Mouse (Mus musculus): ENCODE measurements around the gene Myo18b. TPM values are rescaled to one million over a fixed set of nuclear protein-coding genes. Genes with fewer than 3 reads are reported as not detected.

Myo18b gene
- polyA plus RNA-seq, 1 experiment from 2014 or later: 0.87 TPM

DNA sequence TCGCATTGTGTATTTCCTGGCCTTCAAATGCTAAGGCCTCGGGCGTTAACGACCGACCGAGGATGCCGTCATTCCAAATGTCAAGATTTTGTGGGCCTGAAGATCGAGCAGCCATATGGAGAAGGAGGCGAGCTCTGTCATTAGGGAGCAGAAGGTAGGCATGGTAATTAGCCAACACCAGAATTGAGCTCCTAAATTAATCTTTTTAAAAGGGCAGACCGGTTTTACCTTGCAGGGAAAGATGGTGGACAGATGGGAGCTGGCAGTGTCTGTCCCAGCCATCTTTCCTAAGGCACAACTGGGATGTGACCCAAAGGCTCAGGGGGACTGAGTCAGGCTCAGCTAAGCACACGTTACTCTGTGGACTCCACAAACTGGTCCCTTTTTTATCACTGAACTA is 151.6 kb downstream of the Myo18b start:
- no peaks in the 10 kb centered on the region for H3K36me3 ChIP-seq (ENCODE audit: control insufficient read depth, insufficient read depth, low read length)
- H3K9ac ChIP-seq (replicated peaks; ENCODE audit: low read length): no peak overlapping the region
- no peak overlapping the region for H3K4me2 ChIP-seq (ENCODE audit: low read length)
- no peaks in the 10 kb centered on the region for H3K27me3 ChIP-seq (ENCODE audit: control insufficient read depth, insufficient read depth, low read length)
- H3K9me3 ChIP-seq (ENCODE audit: control insufficient read depth, low read length): no peaks in the 10 kb centered on the region
- ATAC-seq (ENCODE audit: low FRiP score, low TSS enrichment): no peak
- no peak for DNase-seq
- peaks cover 32% of the 10 kb centered on the region for H3K4me1 ChIP-seq (ENCODE audit: control insufficient read depth, insufficient read depth, low read length)
- WGBS: 72% methylated on average over 11 of the region's 11 CpGs
- no peak overlapping the region for H3K27ac ChIP-seq (replicated peaks; ENCODE audit: low read depth, low read length)
- H3K4me3 ChIP-seq (replicated peaks; ENCODE audit: low read depth, low read length): no peak overlapping the region

DNA sequence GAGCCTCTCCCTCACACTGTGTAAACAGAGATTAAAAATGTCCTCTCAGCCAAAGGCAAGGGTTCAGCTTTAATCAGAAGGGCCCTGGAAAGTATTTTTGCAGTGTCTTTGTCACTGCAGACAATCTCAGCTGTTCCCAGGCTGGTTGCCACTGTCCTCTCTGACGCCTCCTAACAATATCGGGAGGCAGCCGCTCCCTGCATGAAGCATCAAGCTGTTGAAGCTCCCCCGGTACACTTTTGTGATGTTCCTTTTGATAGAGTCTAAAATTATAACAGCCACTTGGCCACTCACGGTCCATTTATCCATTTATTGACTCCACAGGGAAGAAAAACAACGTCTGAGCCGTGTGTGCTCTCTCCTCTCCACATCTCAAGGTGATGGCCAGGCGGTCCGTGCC is 153.0 kb downstream of the Myo18b start:
- Histone ChIP-seq H3K27me3 (ENCODE audit: control insufficient read depth, insufficient read depth, low read length) (no peaks in the 10 kb centered on the region), H3K4me2 (ENCODE audit: low read length) (no peak overlapping the region), H3K27ac (replicated peaks; ENCODE audit: low read depth, low read length) (peak overlapping the region; percentile 45), H3K9ac (replicated peaks; ENCODE audit: low read length) (no peak overlapping the region), H3K4me1 (ENCODE audit: control insufficient read depth, insufficient read depth, low read length) (peaks cover 23% of the 10 kb centered on the region), H3K4me3 (replicated peaks; ENCODE audit: low read depth, low read length) (no peak overlapping the region), H3K9me3 (ENCODE audit: control insufficient read depth, low read length) (no peaks in the 10 kb centered on the region), H3K36me3 (ENCODE audit: control insufficient read depth, insufficient read depth, low read length) (no peaks in the 10 kb centered on the region)
- WGBS: 64% methylated on average over 9 of the region's 9 CpGs
- no peak for ATAC-seq (ENCODE audit: low FRiP score, low TSS enrichment)
- no peak for DNase-seq

DNA sequence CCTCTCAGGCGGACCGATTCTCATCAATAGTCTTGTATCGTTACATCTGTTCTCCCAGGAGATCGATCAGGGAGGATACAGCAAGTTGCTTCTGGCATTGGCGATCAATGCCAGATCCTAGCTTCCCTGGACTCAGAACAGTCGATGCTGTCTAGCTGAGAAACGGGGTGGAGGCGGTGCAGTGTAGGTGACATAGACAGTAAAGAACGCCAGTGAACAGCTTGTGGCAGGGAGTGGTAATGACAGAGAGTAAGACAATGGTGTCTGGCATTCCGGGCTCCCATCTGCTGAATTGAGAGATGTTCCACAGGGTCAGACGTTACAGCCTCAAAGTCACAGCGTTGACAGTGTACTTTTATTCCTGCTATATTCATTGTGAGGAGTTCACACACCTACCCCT is 155.5 kb downstream of the Myo18b start:
- H3K4me1 ChIP-seq (ENCODE audit: control insufficient read depth, insufficient read depth, low read length): peaks cover 7% of the 10 kb centered on the region; the same call in 1 of the 2 replicates
- 74% methylated on average over 12 of the region's 12 CpGs for WGBS
- no peaks in the 10 kb centered on the region for H3K36me3 ChIP-seq (ENCODE audit: control insufficient read depth, insufficient read depth, low read length)
- no peak overlapping the region for H3K4me2 ChIP-seq (ENCODE audit: low read length)
- peak; percentile 70 for DNase-seq
- H3K27me3 ChIP-seq (ENCODE audit: control insufficient read depth, insufficient read depth, low read length): no peaks in the 10 kb centered on the region
- H3K9me3 ChIP-seq (ENCODE audit: control insufficient read depth, low read length): no peaks in the 10 kb centered on the region
- H3K4me3 ChIP-seq (replicated peaks; ENCODE audit: low read depth, low read length): no peak overlapping the region
- no peak overlapping the region for H3K27ac ChIP-seq (replicated peaks; ENCODE audit: low read depth, low read length)
- no peak for ATAC-seq (ENCODE audit: low FRiP score, low TSS enrichment)
- H3K9ac ChIP-seq (replicated peaks; ENCODE audit: low read length): no peak overlapping the region

GRCm38 (mm10) chr5:112735040-112735439 is 161.1 kb downstream of the Myo18b start:
- no peak overlapping the region for H3K9ac ChIP-seq (replicated peaks; ENCODE audit: low read length)
- no peak overlapping the region for H3K4me2 ChIP-seq (ENCODE audit: low read length)
- ATAC-seq (ENCODE audit: low FRiP score, low TSS enrichment) (no peak), DNase-seq (no peak)
- H3K36me3 ChIP-seq (ENCODE audit: control insufficient read depth, insufficient read depth, low read length): no peaks in the 10 kb centered on the region
- no peak overlapping the region for H3K4me3 ChIP-seq (replicated peaks; ENCODE audit: low read depth, low read length)
- 72% methylated on average over 5 of the region's 5 CpGs for WGBS
- H3K27me3 ChIP-seq (ENCODE audit: control insufficient read depth, insufficient read depth, low read length): no peaks in the 10 kb centered on the region
- H3K4me1 ChIP-seq (ENCODE audit: control insufficient read depth, insufficient read depth, low read length): no peaks in the 10 kb centered on the region
- no peaks in the 10 kb centered on the region for H3K9me3 ChIP-seq (ENCODE audit: control insufficient read depth, low read length)
- H3K27ac ChIP-seq (replicated peaks; ENCODE audit: low read depth, low read length): no peak overlapping the region

DNA sequence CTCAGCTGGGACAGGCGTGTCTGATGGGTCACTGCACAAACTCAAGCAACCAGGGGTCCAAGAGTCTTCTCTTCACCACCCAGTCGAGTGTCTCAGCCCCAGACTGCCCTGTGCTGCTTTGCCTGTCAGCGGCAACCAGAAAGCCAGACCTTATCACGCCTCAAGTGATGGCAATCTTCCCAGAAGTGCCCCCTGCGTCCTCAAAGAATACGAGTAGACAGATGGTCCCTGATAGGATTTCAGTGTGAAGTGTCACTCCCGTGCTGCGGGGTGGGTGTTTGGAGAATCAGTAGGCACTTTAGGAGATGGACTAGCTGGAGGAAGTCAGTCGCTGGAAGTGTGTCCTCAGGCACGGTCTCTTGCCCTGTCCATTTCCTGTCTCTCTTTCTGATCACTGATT is 165.6 kb downstream of the Myo18b start:
- no peaks in the 10 kb centered on the region for H3K27me3 ChIP-seq (ENCODE audit: control insufficient read depth, insufficient read depth, low read length)
- no peaks in the 10 kb centered on the region for H3K9me3 ChIP-seq (ENCODE audit: control insufficient read depth, low read length)
- H3K9ac ChIP-seq (replicated peaks; ENCODE audit: low read length): no peak overlapping the region
- DNase-seq: peak; percentile 54
- WGBS: 66% methylated on average over 10 of the region's 10 CpGs
- no peak overlapping the region for H3K4me2 ChIP-seq (ENCODE audit: low read length)
- H3K36me3 ChIP-seq (ENCODE audit: control insufficient read depth, insufficient read depth, low read length): no peaks in the 10 kb centered on the region
- ATAC-seq (ENCODE audit: low FRiP score, low TSS enrichment): no peak
- peaks cover 5% of the 10 kb centered on the region for H3K4me1 ChIP-seq (ENCODE audit: control insufficient read depth, insufficient read depth, low read length)
- H3K27ac ChIP-seq (replicated peaks; ENCODE audit: low read depth, low read length): no peak overlapping the region
- H3K4me3 ChIP-seq (replicated peaks; ENCODE audit: low read depth, low read length): no peak overlapping the region

GRCm38 (mm10) chr5:112728432-112728831 is 167.7 kb downstream of the Myo18b start:
- Histone ChIP-seq H3K27me3 (ENCODE audit: control insufficient read depth, insufficient read depth, low read length) (no peaks in the 10 kb centered on the region), H3K4me2 (ENCODE audit: low read length) (no peak overlapping the region), H3K36me3 (ENCODE audit: control insufficient read depth, insufficient read depth, low read length) (no peaks in the 10 kb centered on the region), H3K9me3 (ENCODE audit: control insufficient read depth, low read length) (no peaks in the 10 kb centered on the region), H3K4me3 (replicated peaks; ENCODE audit: low read depth, low read length) (no peak overlapping the region), H3K27ac (replicated peaks; ENCODE audit: low read depth, low read length) (peak overlapping the region; percentile 37; the same call in 1 of the 2 replicates), H3K4me1 (ENCODE audit: control insufficient read depth, insufficient read depth, low read length) (peaks cover 5% of the 10 kb centered on the region), H3K9ac (replicated peaks; ENCODE audit: low read length) (no peak overlapping the region)
- ATAC-seq (ENCODE audit: low FRiP score, low TSS enrichment) (no peak), DNase-seq (peak; percentile 57)
- 56% methylated on average over 6 of the region's 6 CpGs for WGBS

GRCm38 (mm10) chr5:112718655-112719306 is 177.4 kb downstream of the Myo18b start:
- Histone ChIP-seq H3K4me1 (ENCODE audit: control insufficient read depth, insufficient read depth, low read length) (0 out of 2 replicates have a peak, but pooled peaks cover 13% of the 10 kb centered on the region), H3K9ac (replicated peaks; ENCODE audit: low read length) (no peak overlapping the region), H3K4me3 (replicated peaks; ENCODE audit: low read depth, low read length) (no peak overlapping the region), H3K36me3 (ENCODE audit: control insufficient read depth, insufficient read depth, low read length) (no peaks in the 10 kb centered on the region), H3K4me2 (ENCODE audit: low read length) (no peak overlapping the region), H3K27ac (replicated peaks; ENCODE audit: low read depth, low read length) (peak overlapping the region; percentile 33), H3K9me3 (ENCODE audit: control insufficient read depth, low read length) (no peaks in the 10 kb centered on the region), H3K27me3 (ENCODE audit: control insufficient read depth, insufficient read depth, low read length) (no peaks in the 10 kb centered on the region)
- WGBS: 22% methylated on average over 12 of the region's 12 CpGs
- ATAC-seq (ENCODE audit: low FRiP score, low TSS enrichment): no peak
- DNase-seq: peak; percentile 80

- H3K4me2 ChIP-seq (ENCODE audit: low read length): no peak overlapping the region
- no peaks in the 10 kb centered on the region for H3K9me3 ChIP-seq (ENCODE audit: control insufficient read depth, low read length)
- H3K9ac ChIP-seq (replicated peaks; ENCODE audit: low read length): no peak overlapping the region
- no peaks in the 10 kb centered on the region for H3K36me3 ChIP-seq (ENCODE audit: control insufficient read depth, insufficient read depth, low read length)
- no peak for DNase-seq
- H3K27me3 ChIP-seq (ENCODE audit: control insufficient read depth, insufficient read depth, low read length): no peaks in the 10 kb centered on the region; the same call in 1 of the 2 replicates
- WGBS: 78% methylated on average over 8 of the region's 8 CpGs
- no peak for ATAC-seq (ENCODE audit: low FRiP score, low TSS enrichment)
- no peak overlapping the region for H3K27ac ChIP-seq (replicated peaks; ENCODE audit: low read depth, low read length)
- H3K4me1 ChIP-seq (ENCODE audit: control insufficient read depth, insufficient read depth, low read length): 0 out of 2 replicates have a peak, but pooled peaks cover 13% of the 10 kb centered on the region
- H3K4me3 ChIP-seq (replicated peaks; ENCODE audit: low read depth, low read length): no peak overlapping the region
Measured at GRCm38 (mm10) chr5:112714679-112715446, 181.3 kb downstream of the Myo18b start.

GRCm38 (mm10) chr5:112709831-112710230 is 186.3 kb downstream of the Myo18b start:
- H3K4me3 ChIP-seq (replicated peaks; ENCODE audit: low read depth, low read length): no peak overlapping the region
- DNase-seq (peak; percentile 18), ATAC-seq (ENCODE audit: low FRiP score, low TSS enrichment) (no peak)
- H3K36me3 ChIP-seq (ENCODE audit: control insufficient read depth, insufficient read depth, low read length): no peaks in the 10 kb centered on the region
- H3K4me1 ChIP-seq (ENCODE audit: control insufficient read depth, insufficient read depth, low read length): no peaks in the 10 kb centered on the region
- no peak overlapping the region for H3K4me2 ChIP-seq (ENCODE audit: low read length)
- no peaks in the 10 kb centered on the region; the same call in 1 of the 2 replicates for H3K27me3 ChIP-seq (ENCODE audit: control insufficient read depth, insufficient read depth, low read length)
- no peak overlapping the region for H3K27ac ChIP-seq (replicated peaks; ENCODE audit: low read depth, low read length)
- H3K9me3 ChIP-seq (ENCODE audit: control insufficient read depth, low read length): no peaks in the 10 kb centered on the region
- H3K9ac ChIP-seq (replicated peaks; ENCODE audit: low read length): no peak overlapping the region
